Mouse (Mus musculus) layer of hippocampus, adult 2 months (tissue): ENCODE data around the gene Akap13. TPM values are rescaled to one million over a fixed set of nuclear protein-coding genes. Genes with fewer than 3 reads are reported as not detected.
"Not testable (repeated sequence)": the region's sequence is repeated elsewhere in the genome, so short reads cannot be mapped to it uniquely, and the experiment has no call there.

Experiments
- DNase-seq, 2 experiments: peaks; one replicate each; pipeline ENCODE4 v3.0.0; 2022; ENCODE audit warnings: low spot score in 2 of 2
- H3K27ac ChIP-seq: fragments of 200-600 bp; 2 replicates; pipeline ENCODE4 v1.8.1; 2022
- H3K4me3 ChIP-seq: fragments of 200-600 bp; 2 replicates; pipeline ENCODE4 v1.8.1; 2022; ENCODE audit warnings: mild to moderate bottlenecking
- CTCF ChIP-seq: fragments of 200-600 bp; conservative IDR thresholded peaks from 2 replicates; pipeline ENCODE4 v1.8.1; 2022; ENCODE audit warnings: antibody characterized with exemption, mild to moderate bottlenecking, moderate library complexity
- total RNA-seq, 2 experiments: library from RNA; stranded (reverse); gene quantifications; 2 replicates each; pipeline ENCODE4 v1.2.3; 2021

The Akap13 gene
- total RNA-seq, 2 experiments from 2014 or later: 66.5 to 73.6 TPM

GRCm38 (mm10) chr7:75609456-75610262, 154.3 kb downstream of the Akap13 start:
- H3K27ac ChIP-seq: peak overlapping the region; percentile 81; the same call in 1 of the 2 replicates
- no peak overlapping the region for H3K4me3 ChIP-seq
- no peak for DNase-seq
- TF ChIP-seq CTCF: peak; percentile 62

- no peak for DNase-seq
- H3K27ac ChIP-seq: peak overlapping the region; percentile 81; the same call in 1 of the 2 replicates
- H3K4me3 ChIP-seq: no peak overlapping the region
- no peak for TF ChIP-seq CTCF
These were observed 155.1 kb downstream of the Akap13 start for GRCm38 (mm10) chr7:75610391-75610790.

GRCm38 (mm10) chr7:75611261-75611950, 156.1 kb downstream of the Akap13 start:
- H3K27ac ChIP-seq: peak overlapping the region; percentile 81
- H3K4me3 ChIP-seq: peak overlapping the region; percentile 45; the same call in 1 of the 2 replicates
- no peak for DNase-seq
- TF ChIP-seq CTCF: no peak

- no peak for TF ChIP-seq CTCF
- Histone ChIP-seq H3K27ac (peak overlapping the region; percentile 81), H3K4me3 (peak overlapping the region; percentile 45)
- DNase-seq: peak in 1 of 2 experiments; percentile 41
These were observed 156.8 kb downstream of the Akap13 start for GRCm38 (mm10) chr7:75612000-75612682.

- H3K4me3 ChIP-seq: peak overlapping the region; percentile 45
- TF ChIP-seq CTCF: no peak
- peak overlapping the region; percentile 81 for H3K27ac ChIP-seq
- DNase-seq: no peak
These were observed 157.3 kb downstream of the Akap13 start for GRCm38 (mm10) chr7:75612683-75613053.

GRCm38 (mm10) chr7:75613240-75613639, 157.9 kb downstream of the Akap13 start:
- Histone ChIP-seq H3K4me3 (peak overlapping the region; percentile 45), H3K27ac (peak overlapping the region; percentile 81)
- no peak for TF ChIP-seq CTCF
- no peak for DNase-seq

- no peak for DNase-seq
- H3K4me3 ChIP-seq: no peak overlapping the region
- no peak overlapping the region for H3K27ac ChIP-seq
- TF ChIP-seq CTCF: no peak
These were observed 159.5 kb downstream of the Akap13 start for GRCm38 (mm10) chr7:75614826-75615225.

GRCm38 (mm10) chr7:75617246-75617645, 161.9 kb downstream of the Akap13 start:
- not testable (repeated sequence) for DNase-seq, H3K4me3 ChIP-seq, H3K27ac ChIP-seq

- Histone ChIP-seq H3K27ac (no peak overlapping the region), H3K4me3 (no peak overlapping the region)
- TF ChIP-seq CTCF: no peak
- DNase-seq: no peak
These were observed 163.4 kb downstream of the Akap13 start for GRCm38 (mm10) chr7:75618699-75619098.

GRCm38 (mm10) chr7:75619875-75620274, 164.5 kb downstream of the Akap13 start:
- DNase-seq: no peak
- H3K27ac ChIP-seq: no peak overlapping the region
- H3K4me3 ChIP-seq: no peak overlapping the region
- no peak for TF ChIP-seq CTCF

GRCm38 (mm10) chr7:75620395-75620960, 165.1 kb downstream of the Akap13 start:
- no peak for DNase-seq
- Histone ChIP-seq H3K4me3 (no peak overlapping the region), H3K27ac (no peak overlapping the region)
- no peak for TF ChIP-seq CTCF

- Histone ChIP-seq H3K4me3 (no peak overlapping the region), H3K27ac (no peak overlapping the region)
- no peak for DNase-seq
- no peak for TF ChIP-seq CTCF
These were observed 165.6 kb downstream of the Akap13 start for GRCm38 (mm10) chr7:75620976-75621375.

- DNase-seq: no peak
- TF ChIP-seq CTCF: no peak
- Histone ChIP-seq H3K27ac (0 out of 2 replicates have a peak overlapping the region, but pooled peaks have one; percentile 24), H3K4me3 (no peak overlapping the region)
These were observed 172.5 kb downstream of the Akap13 start for GRCm38 (mm10) chr7:75627831-75628230.
